Mouse (Mus musculus) E14TG2a.4 (cell line): Measurements from ENCODE around the gene Slc4a10.

Source experiments
- H3K27me3 ChIP-seq: 2 replicates; pipeline ENCODE4 v1.6.1; 2014; ENCODE audit warnings: low read length, control low read depth; ENCODE audit not compliant: insufficient read depth
- H3K36me3 ChIP-seq: 2 replicates; pipeline ENCODE4 v1.6.1; 2014; ENCODE audit warnings: low read length, control low read depth; ENCODE audit not compliant: insufficient read depth
- H3K4me1 ChIP-seq: replicated peaks from 2 replicates; pipeline ENCODE4 v1.6.1; 2014; ENCODE audit warnings: low read depth, low read length, control low read depth
- H3K4me3 ChIP-seq: replicated peaks from 2 replicates; pipeline ENCODE4 v1.5.1; 2014; ENCODE audit warnings: mild to moderate bottlenecking, low read length
- H3K9me3 ChIP-seq: 2 replicates; pipeline ENCODE4 v1.6.1; 2014; ENCODE audit warnings: low read length, control low read depth
- CTCF ChIP-seq: conservative IDR thresholded peaks from 2 replicates; pipeline ENCODE4 v1.5.1; 2014; ENCODE audit warnings: low read length
- NANOG ChIP-seq: IDR thresholded peaks from 2 replicates; pipeline ENCODE4 v1.6.1; 2014; ENCODE audit warnings: borderline replicate concordance, low read length, mixed read lengths
- POU5F1 ChIP-seq: IDR thresholded peaks from 2 replicates; pipeline ENCODE4 v1.6.1; 2014; ENCODE audit warnings: low read length, borderline replicate concordance

The Slc4a10 gene

GRCm38 (mm10) chr2:62346771-62347170, 300.5 kb downstream of the Slc4a10 start:
- Histone ChIP-seq H3K27me3 (no peaks in the 10 kb centered on the region), H3K4me1 (peaks cover 3% of the 10 kb centered on the region), H3K36me3 (no peaks in the 10 kb centered on the region), H3K9me3 (no peaks in the 10 kb centered on the region), H3K4me3 (no peak overlapping the region)
- TF ChIP-seq POU5F1 (no peak), NANOG (no peak), CTCF (no peak)

GRCm38 (mm10) chr2:62347762-62348161, 301.5 kb downstream of the Slc4a10 start:
- Histone ChIP-seq H3K36me3 (no peaks in the 10 kb centered on the region), H3K4me1 (no peaks in the 10 kb centered on the region), H3K4me3 (no peak overlapping the region), H3K9me3 (no peaks in the 10 kb centered on the region), H3K27me3 (no peaks in the 10 kb centered on the region)
- TF ChIP-seq POU5F1 (no peak), CTCF (no peak), NANOG (no peak)

- no peaks in the 10 kb centered on the region for H3K9me3 ChIP-seq
- H3K4me3 ChIP-seq: no peak overlapping the region
- TF ChIP-seq CTCF: no peak
- no peak for TF ChIP-seq NANOG
- TF ChIP-seq POU5F1: no peak
- H3K4me1 ChIP-seq: peaks cover 9% of the 10 kb centered on the region
- no peaks in the 10 kb centered on the region for H3K27me3 ChIP-seq
- no peaks in the 10 kb centered on the region for H3K36me3 ChIP-seq
Observed at GRCm38 (mm10) chr2:62352035-62352434, 305.8 kb downstream of the Slc4a10 start.

GRCm38 (mm10) chr2:62355766-62356165, 309.5 kb downstream of the Slc4a10 start:
- TF ChIP-seq CTCF (no peak), POU5F1 (no peak), NANOG (no peak)
- H3K36me3 ChIP-seq: peaks cover 4% of the 10 kb centered on the region; the same call in 1 of the 2 replicates

GRCm38 (mm10) chr2:62356606-62357005, 310.3 kb downstream of the Slc4a10 start:
- Histone ChIP-seq H3K9me3 (no peaks in the 10 kb centered on the region), H3K4me3 (no peak overlapping the region; the same call in 1 of the 2 replicates), H3K27me3 (no peaks in the 10 kb centered on the region), H3K36me3 (peaks cover 4% of the 10 kb centered on the region; the same call in 1 of the 2 replicates), H3K4me1 (peaks cover 9% of the 10 kb centered on the region)
- no peak for TF ChIP-seq NANOG
- no peak for TF ChIP-seq POU5F1
- no peak for TF ChIP-seq CTCF

More at GRCm38 (mm10) chr2:62355766-62356165, 309.5 kb downstream of the Slc4a10 start:
- peaks cover 9% of the 10 kb centered on the region for H3K4me1 ChIP-seq
- no peak overlapping the region for H3K4me3 ChIP-seq
- no peaks in the 10 kb centered on the region for H3K27me3 ChIP-seq
- H3K9me3 ChIP-seq: no peaks in the 10 kb centered on the region

- peaks cover 9% of the 10 kb centered on the region for H3K4me1 ChIP-seq
- TF ChIP-seq NANOG (no peak), CTCF (no peak), POU5F1 (no peak)
- H3K9me3 ChIP-seq: no peaks in the 10 kb centered on the region
- no peak overlapping the region for H3K4me3 ChIP-seq
- peaks cover 11% of the 10 kb centered on the region for H3K36me3 ChIP-seq
- no peaks in the 10 kb centered on the region for H3K27me3 ChIP-seq
Observed at GRCm38 (mm10) chr2:62357259-62357658, 311.0 kb downstream of the Slc4a10 start.

GRCm38 (mm10) chr2:62360872-62361271, 314.6 kb downstream of the Slc4a10 start:
- H3K27me3 ChIP-seq: no peaks in the 10 kb centered on the region
- no peaks in the 10 kb centered on the region for H3K9me3 ChIP-seq
- peaks cover 5% of the 10 kb centered on the region for H3K4me1 ChIP-seq
- TF ChIP-seq POU5F1 (no peak), NANOG (no peak), CTCF (no peak)
- no peak overlapping the region for H3K4me3 ChIP-seq
- H3K36me3 ChIP-seq: peaks cover 21% of the 10 kb centered on the region

GRCm38 (mm10) chr2:62361514-62361913, 315.3 kb downstream of the Slc4a10 start:
- Histone ChIP-seq H3K36me3 (peaks cover 21% of the 10 kb centered on the region), H3K4me3 (no peak overlapping the region), H3K9me3 (no peaks in the 10 kb centered on the region), H3K4me1 (peaks cover 2% of the 10 kb centered on the region), H3K27me3 (no peaks in the 10 kb centered on the region)
- TF ChIP-seq NANOG: no peak
- no peak for TF ChIP-seq CTCF
- no peak for TF ChIP-seq POU5F1

- Histone ChIP-seq H3K4me1 (no peaks in the 10 kb centered on the region; the same call in 1 of the 2 replicates), H3K4me3 (no peak overlapping the region), H3K9me3 (no peaks in the 10 kb centered on the region), H3K27me3 (no peaks in the 10 kb centered on the region), H3K36me3 (peaks cover 21% of the 10 kb centered on the region)
- no peak for TF ChIP-seq POU5F1
- no peak for TF ChIP-seq CTCF
- no peak for TF ChIP-seq NANOG
Observed at GRCm38 (mm10) chr2:62362211-62362610, 315.9 kb downstream of the Slc4a10 start.

GRCm38 (mm10) chr2:62363606-62364005, 317.3 kb downstream of the Slc4a10 start:
- Histone ChIP-seq H3K27me3 (no peaks in the 10 kb centered on the region), H3K4me3 (no peak overlapping the region), H3K36me3 (peaks cover 21% of the 10 kb centered on the region), H3K4me1 (no peaks in the 10 kb centered on the region), H3K9me3 (no peaks in the 10 kb centered on the region)
- TF ChIP-seq NANOG: no peak
- no peak for TF ChIP-seq CTCF
- no peak for TF ChIP-seq POU5F1
